Mouse (Mus musculus): ENCODE measurements around the gene Hoxa4.

Hoxa4 gene

DNA sequence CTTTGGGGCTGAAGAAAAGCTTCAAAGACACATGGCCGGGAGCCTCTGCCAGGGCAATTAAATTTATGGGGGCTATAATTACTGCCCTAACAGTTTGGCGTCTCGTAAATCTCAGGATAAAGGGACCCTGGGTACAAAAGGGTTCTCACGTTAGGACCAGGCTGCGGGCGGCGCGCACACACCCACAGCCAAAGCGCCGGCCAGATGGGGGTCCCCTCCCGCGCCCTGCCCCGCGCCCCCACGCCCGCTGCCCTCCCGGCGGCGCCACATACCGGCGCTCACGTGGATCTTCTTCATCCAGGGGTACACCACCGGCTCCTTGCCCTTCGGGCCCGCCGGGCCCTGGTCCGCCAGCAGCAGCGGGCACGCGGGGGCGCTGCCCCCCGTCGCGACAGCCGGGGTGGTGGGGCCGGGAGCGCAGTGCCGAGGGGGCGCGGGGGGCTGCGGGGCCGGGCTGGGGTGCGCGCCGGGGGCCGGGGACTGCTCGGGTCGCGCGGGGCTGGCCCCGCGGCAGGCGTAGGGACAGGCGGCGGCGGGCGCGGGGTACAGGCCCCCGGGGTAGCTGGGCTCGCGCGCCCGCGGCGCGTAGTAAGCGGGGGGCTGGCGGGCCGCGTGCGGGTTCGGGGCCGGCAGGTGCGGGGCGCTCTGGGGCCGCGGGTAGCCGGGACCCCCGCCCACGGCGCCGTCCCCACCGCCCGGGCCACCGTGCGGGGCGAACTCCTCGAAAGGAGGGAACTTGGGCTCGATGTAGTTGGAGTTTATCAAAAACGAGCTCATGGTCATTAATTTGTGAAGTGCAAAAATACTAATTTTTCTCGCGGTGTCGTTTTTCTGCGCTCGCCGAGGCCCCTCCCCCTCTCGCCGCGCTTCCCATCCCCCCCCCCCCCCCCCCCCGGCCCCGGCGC lies at the start of gene Hoxa4:
Gene Hoxa4, minus strand, starts transcription at position 848 of the 905 bp plus-strand sequence.
- no peak for DNase-seq (ENCODE audit: low read depth, low spot score)

GRCm38 (mm10) chr6:52241001-52241621 lies 49.6 kb upstream of the Hoxa4 start:
- DNase-seq (ENCODE audit: low read depth, low spot score) = no peak

DNA sequence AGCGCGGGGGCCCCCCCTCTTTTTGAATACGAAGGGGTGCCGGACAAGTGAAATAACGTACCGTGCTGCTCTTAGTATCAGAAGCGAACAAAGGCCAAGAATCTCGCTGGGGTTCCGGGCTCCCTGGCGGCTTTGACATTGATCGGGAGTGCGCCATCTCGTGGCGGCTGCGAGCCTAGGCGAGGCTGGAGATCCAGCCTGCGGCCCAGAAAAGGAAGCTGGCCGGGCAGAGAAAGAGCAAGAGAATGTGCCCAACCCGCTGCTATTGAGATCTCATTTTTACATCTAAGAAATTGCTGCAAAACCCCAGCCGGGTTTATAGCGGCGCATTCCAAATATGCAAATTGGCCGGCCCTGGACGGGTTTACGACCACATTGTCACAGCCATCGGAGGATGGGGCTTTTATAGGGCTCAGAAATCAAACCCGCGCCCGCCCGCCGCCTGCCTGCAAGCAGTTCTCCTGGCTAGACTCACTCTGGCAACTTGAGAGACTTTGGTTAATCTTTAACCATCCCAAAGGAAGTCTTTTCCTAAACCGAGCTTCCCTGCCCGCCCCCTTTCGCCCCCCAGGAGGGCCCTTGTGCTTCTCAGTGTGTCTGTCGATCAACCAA lies 48.9 kb upstream of the Hoxa4 start, which contains the start of gene Hoxa10:
Gene Hoxa10, minus strand, starts transcription at position 466 of the 612 bp plus-strand sequence.
- peak; percentile 95 for DNase-seq (ENCODE audit: low read depth, low spot score)

DNA sequence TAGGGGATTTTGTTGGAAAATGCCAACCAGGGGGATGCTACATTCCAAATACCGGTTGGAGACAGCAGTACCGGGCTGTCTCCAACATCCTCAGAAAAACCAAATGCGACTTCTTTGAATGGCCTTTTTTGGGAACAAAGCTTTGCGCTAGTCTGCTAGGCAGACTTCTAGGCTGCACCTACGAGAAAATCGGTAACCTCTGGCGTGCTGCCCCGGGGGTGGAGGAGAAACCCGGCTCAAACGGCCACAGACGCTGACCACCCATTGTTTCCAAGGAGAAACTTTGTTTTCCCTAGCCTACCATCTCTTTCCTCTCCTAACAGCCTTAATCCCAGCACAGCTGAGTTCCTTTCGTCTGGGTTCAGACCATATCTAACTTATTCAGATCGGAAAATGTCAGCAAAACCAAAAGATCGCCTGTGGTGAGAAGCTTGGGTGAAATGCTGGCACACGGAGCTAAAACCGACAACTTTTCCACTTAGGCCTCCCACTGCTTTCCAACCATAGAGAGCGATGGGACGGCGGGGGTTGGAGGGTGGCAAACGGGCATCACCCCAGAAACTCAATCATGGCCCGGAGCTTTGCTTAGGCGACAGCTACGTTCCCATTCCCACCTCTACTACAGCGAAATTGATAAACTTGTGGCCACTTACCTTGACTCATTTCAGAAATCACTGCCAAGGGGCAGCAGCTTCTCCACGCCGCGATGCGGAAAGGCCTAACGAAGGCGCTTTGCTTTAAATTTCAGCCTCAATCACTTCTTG lies 48.3 kb upstream of the Hoxa4 start:
- DNase-seq (ENCODE audit: low read depth, low spot score) = no peak

DNA sequence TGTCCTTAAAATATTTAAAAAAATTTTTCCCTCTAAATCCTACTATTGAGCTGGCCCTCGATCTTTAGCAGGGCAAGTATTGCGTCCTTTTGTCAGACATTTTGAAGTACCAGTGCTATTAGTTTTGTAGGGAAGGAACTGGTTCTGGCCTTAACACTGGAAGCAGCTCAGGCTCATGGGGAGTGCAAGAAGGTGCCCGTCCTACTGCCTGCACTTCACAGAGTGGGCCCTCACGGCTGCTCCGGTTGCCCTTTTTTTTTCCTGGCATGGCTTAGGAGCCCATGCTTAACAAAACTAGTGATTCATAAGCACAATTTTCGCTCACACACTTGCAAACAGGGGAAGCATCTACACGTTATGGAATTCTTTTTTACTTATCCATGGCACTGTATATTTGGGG lies 47.4 kb upstream of the Hoxa4 start:
- no peak for DNase-seq (ENCODE audit: low read depth, low spot score)

DNA sequence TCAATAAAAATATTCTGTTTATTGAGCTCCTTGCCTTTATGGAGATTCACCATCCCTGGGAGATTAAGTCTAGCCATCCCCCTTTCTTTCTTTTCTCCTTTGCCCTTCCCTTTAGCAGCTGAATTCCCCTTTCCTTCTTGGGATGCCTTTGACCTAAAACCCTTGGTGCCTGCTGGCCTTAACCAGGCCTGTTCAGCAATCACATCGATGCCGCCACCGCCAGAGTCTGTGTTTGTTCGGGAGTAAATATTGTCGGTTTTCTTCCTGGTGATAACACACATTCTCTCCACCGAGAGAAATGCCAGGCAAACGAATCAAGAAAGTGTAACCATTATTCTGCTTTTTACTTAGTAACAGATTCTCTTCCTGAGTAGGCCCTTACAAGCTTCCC lies 46.6 kb upstream of the Hoxa4 start:
- no peak for DNase-seq (ENCODE audit: low read depth, low spot score)

DNA sequence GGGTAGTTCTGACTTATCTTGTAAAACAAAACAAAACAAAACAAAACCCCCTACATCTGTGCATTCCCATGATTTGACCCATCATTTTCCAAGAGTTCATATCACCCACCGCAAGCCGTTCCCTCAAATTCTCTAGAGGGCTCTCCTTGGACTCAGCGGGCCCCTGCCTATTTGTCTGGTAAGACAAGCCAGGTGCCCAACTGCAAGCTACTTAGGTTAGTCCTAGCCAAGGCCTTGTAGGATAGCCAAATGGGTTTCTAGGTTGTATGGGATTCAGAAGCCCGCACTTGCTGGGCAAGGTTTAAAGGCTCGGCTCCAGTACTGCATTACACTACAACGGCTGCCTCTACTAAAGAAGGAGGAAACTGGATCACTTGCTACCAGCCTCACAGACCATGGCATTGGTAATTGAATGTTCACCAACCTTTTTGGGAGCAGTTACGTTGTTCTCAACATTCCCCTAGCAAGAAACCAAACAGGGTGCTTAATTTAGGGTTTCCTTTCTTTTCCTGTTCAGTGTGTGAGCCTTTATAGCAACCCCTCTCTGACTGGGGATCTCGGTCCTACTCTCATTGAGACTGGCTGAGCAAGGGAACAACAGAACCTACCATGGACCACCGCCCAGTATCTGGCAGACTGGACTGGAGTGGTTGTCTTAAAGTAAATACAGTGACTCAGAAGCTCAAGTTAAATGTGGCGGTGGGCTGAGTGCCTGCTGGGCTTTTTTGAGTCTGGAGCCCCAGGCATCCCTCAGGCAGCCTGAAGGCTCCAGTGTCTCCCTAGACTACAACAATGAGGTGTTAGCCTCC lies 46.0 kb upstream of the Hoxa4 start:
- DNase-seq (ENCODE audit: low read depth, low spot score) = no peak

- no peak for DNase-seq (ENCODE audit: low read depth, low spot score)
Observed at GRCm38 (mm10) chr6:52236806-52237205, 45.3 kb upstream of the Hoxa4 start.

GRCm38 (mm10) chr6:52235866-52236265 lies 44.3 kb upstream of the Hoxa4 start:
- no peak for DNase-seq (ENCODE audit: low read depth, low spot score)

DNA sequence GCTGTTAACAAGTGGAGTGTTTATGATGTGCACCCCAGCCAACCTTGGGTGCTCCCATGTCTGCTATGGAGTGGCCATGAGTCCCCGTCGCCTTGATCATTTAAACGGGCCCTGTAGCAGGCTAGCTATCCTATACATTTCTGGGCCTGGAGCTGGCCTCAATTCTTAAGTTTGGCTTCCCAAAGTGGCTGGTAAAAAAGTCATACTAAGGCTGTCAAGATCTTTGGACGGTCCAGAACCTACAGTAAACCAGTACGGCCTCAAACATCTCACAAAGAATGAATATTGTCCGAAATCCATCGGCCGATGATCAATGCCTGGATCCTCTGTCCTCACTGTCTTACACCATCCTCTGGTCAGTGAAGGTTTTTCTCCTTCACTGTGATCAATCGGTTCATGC lies 43.7 kb upstream of the Hoxa4 start:
- no peak for DNase-seq (ENCODE audit: low read depth, low spot score)

- DNase-seq (ENCODE audit: low read depth, low spot score) = peak; percentile 86
Observed at GRCm38 (mm10) chr6:52234428-52235140, 43.0 kb upstream of the Hoxa4 start.

- no peak for DNase-seq (ENCODE audit: low read depth, low spot score)
Observed at GRCm38 (mm10) chr6:52233546-52234427, 42.2 kb upstream of the Hoxa4 start.

DNA sequence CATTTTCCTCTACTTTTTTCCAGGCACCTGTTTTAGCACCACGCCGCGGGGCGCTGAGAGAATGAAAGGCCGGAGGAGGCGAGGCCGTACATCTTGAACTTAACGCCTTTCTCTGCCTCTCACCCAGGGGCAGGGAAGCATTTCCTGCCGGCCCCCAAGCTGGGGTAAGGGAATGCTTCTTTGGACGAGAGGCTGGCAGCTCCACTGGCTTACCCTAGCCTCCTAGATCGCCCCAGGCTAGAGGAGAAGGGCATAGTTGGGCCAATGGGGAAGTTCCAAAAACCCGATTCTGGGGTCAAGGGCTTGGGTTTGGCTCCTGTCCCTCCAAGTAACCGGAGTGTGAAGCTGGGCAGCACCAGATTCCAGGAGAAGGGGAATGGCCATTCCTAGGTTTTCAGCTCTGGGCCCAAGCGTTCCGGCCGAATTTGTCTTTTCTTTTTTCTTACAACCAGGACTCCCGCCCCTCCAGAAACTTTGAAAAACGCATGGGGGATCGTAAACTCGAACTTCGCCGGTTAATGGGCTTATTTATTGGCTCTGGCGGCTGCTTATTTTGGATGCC lies 41.5 kb upstream of the Hoxa4 start:
- no peak for DNase-seq (ENCODE audit: low read depth, low spot score)

GRCm38 (mm10) chr6:52232568-52232965 lies 41.0 kb upstream of the Hoxa4 start:
- DNase-seq (ENCODE audit: low read depth, low spot score) = no peak

GRCm38 (mm10) chr6:52231885-52232567 lies 40.5 kb upstream of the Hoxa4 start:
- DNase-seq (ENCODE audit: low read depth, low spot score) = no peak

DNA sequence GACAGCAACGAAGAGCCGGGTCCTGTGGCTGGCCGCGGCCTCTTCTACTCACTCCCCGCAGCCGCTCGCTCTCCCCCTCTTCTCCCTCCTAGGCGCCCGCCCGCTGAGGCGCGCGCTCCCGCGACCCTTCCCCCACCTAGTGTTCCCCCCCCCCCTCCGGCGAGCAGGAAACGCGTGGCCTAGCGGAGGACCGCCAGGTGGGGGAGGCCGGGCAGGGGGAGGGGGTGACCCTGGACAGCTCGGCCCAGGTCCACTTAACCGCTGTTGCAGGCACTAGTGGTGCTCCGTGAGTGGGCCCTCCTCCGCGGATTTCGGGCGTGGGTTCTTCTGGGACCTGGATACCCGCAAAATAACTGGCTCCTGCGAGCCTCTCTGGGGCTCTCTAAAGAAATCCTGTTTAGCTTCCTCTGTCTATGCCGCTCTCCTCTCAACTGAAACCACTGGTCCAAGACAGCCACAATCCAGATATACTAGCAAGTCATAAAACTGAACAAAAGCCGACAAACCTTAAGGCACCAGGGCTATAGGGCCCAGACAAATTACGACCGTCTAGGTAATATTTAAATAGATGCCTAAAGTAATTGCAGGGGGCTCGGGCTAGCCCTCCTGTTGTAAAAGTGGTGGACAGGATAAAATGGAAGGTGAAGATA lies 39.1 kb upstream of the Hoxa4 start, which contains the start of gene Hoxa9:
Gene Hoxa9, minus strand, starts transcription at position 574 of the 650 bp plus-strand sequence.
- DNase-seq (ENCODE audit: low read depth, low spot score) = peak; percentile 84

DNA sequence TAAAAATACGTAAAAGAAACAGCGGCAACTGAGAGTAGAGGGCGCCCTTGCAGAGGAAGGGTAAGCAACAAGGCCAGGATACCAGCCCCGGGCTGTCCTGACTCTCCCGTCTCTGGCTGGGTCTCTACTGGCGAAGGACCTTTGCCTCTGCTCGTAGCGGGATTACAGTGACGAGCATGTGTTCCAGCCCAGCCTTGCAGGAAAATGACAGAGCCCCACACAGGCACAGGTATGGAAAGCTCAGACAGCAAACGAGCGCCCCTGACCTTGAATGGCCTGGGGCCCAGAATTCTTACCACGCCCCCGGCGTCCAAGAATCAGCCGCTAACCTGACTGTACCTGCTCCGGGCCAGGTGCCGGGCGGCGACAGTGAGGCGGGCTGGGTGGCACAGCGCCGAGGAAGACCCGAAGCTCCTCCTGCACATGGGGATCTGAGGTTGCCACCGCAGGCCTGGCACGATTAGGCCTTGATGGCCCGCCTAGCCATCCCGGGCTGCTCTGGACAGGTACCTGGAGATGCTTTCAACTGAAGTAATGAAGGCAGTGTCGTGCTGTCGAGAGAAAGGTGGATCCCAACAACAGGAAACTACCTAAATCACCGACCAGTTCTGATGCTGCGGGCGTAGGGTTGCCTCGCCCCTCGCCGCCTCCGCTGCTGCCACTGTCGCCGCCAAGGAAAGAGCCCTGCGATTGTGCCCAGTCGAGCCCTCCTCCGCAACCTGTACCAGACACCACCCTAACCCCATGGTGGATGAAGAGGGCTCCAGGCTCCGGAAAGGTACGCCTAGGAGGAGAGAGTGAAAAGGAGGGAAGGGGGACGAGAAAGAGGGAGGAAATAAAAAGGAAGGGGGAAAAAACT lies 38.2 kb upstream of the Hoxa4 start:
- no peak for DNase-seq (ENCODE audit: low read depth, low spot score)

Data from forelimb bud, embryonic 11.5 days (tissue).